Mouse (Mus musculus) frontal cortex, postnatal 14 days (tissue): ENCODE results near the gene Nmt1.

Experiments
- DNase-seq, 2 experiments: peaks; one replicate each; pipeline ENCODE4 v3.0.0; 2022; ENCODE audit warnings: low spot score in 2 of 2

The Nmt1 gene

GRCm38 (mm10) chr11:103076581-103076980 is 48.6 kb downstream of the Nmt1 start:
- DNase-seq = no peak

GRCm38 (mm10) chr11:103078131-103078530 is 50.1 kb downstream of the Nmt1 start:
- no peak for DNase-seq

- DNase-seq = no peak
These were observed 52.5 kb downstream of the Nmt1 start for GRCm38 (mm10) chr11:103080323-103081091.

- DNase-seq = no peak
These were observed 53.6 kb downstream of the Nmt1 start for GRCm38 (mm10) chr11:103081631-103082030.

GRCm38 (mm10) chr11:103093306-103093705 is 65.3 kb downstream of the Nmt1 start:
- no peak for DNase-seq

- DNase-seq = no peak
These were observed 66.2 kb downstream of the Nmt1 start for GRCm38 (mm10) chr11:103093862-103094833.

GRCm38 (mm10) chr11:103095107-103095670 is 67.2 kb downstream of the Nmt1 start:
- DNase-seq = no peak

GRCm38 (mm10) chr11:103095801-103096200 is 67.8 kb downstream of the Nmt1 start:
- DNase-seq = no peak

- no peak for DNase-seq
These were observed 69.2 kb downstream of the Nmt1 start for GRCm38 (mm10) chr11:103096979-103097894.

GRCm38 (mm10) chr11:103098531-103099190 is 70.7 kb downstream of the Nmt1 start:
- no peak for DNase-seq

GRCm38 (mm10) chr11:103099352-103099940 is 71.5 kb downstream of the Nmt1 start:
- DNase-seq = no peak

- DNase-seq = no peak
These were observed 72.4 kb downstream of the Nmt1 start for GRCm38 (mm10) chr11:103100361-103100760.

GRCm38 (mm10) chr11:103101481-103101865 is 73.5 kb downstream of the Nmt1 start, which contains the start of the genes Plcd3 and Acbd4:
Plcd3 (minus strand) TSS chr11:103101658.
Acbd4 (plus strand) TSS chr11:103101682.
- DNase-seq = peak in 1 of 2 experiments; percentile 49

- peak; percentile 63 for DNase-seq
These were observed 74.0 kb downstream of the Nmt1 start for GRCm38 (mm10) chr11:103101866-103102501.

- DNase-seq = peak; percentile 90 to 97
These were observed 74.8 kb downstream of the Nmt1 start for GRCm38 (mm10) chr11:103102725-103103349.

- peak in 1 of 2 experiments; percentile 4 for DNase-seq
These were observed 75.6 kb downstream of the Nmt1 start for GRCm38 (mm10) chr11:103103621-103104020.

- DNase-seq = peak in 1 of 2 experiments; percentile 2
These were observed 76.5 kb downstream of the Nmt1 start for GRCm38 (mm10) chr11:103104469-103104868.

- DNase-seq = peak in 1 of 2 experiments; percentile 3
These were observed 77.3 kb downstream of the Nmt1 start for GRCm38 (mm10) chr11:103105180-103105725.

- no peak for DNase-seq
These were observed 77.8 kb downstream of the Nmt1 start for GRCm38 (mm10) chr11:103105810-103106209.
